Mouse (Mus musculus): Measurements from ENCODE around the gene Eml6. TPM values are rescaled to one million over a fixed set of nuclear protein-coding genes. Genes with fewer than 3 reads are reported as not detected.

Eml6 gene
- polyA plus RNA-seq, 1 experiment = not detected

DNA sequence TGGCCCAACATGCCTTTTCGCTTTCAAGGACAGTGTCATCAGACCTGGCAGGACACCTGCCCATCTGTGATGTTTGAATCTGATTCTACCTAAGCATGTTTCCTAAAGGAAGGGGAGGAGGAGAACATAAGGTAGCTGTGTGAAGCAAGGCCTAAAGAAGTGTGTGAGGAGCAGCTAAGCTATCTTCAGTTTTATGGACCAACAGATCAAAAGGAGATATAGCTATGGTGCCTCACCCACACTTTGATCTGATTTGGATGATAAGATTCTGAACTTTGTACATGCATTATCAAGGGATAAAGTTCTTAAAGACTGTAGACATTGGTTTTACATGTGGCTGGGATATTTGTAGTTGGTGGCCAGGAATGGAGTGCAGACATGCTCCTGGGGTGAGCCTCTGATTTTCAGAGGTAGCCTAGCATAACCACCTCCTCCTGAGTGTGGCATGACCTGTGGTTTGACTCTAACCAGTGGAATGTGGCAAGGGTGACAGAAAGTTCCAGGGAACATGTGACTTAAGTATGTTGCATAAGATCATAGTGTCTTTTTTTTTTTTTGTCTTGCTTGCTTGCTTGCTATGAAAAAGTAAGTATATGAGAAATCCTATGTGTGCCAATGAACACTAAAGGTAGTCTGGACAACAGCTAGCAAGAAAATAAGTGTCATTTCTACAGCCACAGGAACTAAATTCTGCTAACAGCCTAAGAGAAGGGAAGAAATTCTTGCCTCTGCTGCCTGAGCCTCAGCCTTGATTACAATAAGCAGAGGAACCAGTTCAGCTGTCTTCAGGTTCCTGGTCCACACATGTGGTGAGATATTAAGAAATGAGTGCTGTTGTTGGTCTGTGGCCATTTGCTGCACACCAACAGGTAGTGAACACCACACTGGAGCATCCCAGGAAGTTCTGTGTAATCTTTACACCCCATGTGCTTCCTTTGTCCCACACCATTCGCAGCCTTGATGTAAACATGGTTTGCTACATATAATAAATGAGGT lies 224.1 kb downstream of the Eml6 start:
- H3K27ac ChIP-seq (ENCODE audit: insufficient read depth, low read depth, low read length) = no peak overlapping the region
- no peaks in the 10 kb centered on the region for H3K4me1 ChIP-seq (ENCODE audit: control insufficient read depth, insufficient read depth, low read length)
- TF ChIP-seq POLR2A (IDR thresholded peaks at IDR 0.05; ENCODE audit: insufficient read depth, low read depth, low read length) (no peak), CTCF (IDR thresholded peaks at IDR 0.05; ENCODE audit: insufficient read depth, low read depth, low read length) (no peak)
- WGBS = 93% methylated on average over 2 of the region's 2 CpGs
- H3K4me3 ChIP-seq (ENCODE audit: insufficient read depth, low read depth, low read length) = no peak overlapping the region

GRCm38 (mm10) chr11:29799839-29800238 lies 226.0 kb downstream of the Eml6 start:
- H3K4me1 ChIP-seq (ENCODE audit: control insufficient read depth, insufficient read depth, low read length) = peaks cover 4% of the 10 kb centered on the region
- H3K4me3 ChIP-seq (ENCODE audit: insufficient read depth, low read depth, low read length) = no peak overlapping the region
- WGBS = 73% methylated on average over 1 of the region's 1 CpGs
- H3K27ac ChIP-seq (ENCODE audit: insufficient read depth, low read depth, low read length) = no peak overlapping the region
- TF ChIP-seq CTCF (IDR thresholded peaks at IDR 0.05; ENCODE audit: insufficient read depth, low read depth, low read length) (no peak), POLR2A (IDR thresholded peaks at IDR 0.05; ENCODE audit: insufficient read depth, low read depth, low read length) (no peak)

GRCm38 (mm10) chr11:29795106-29795505 lies 230.7 kb downstream of the Eml6 start:
- no peak for TF ChIP-seq POLR2A (IDR thresholded peaks at IDR 0.05; ENCODE audit: insufficient read depth, low read depth, low read length)
- no peak for TF ChIP-seq CTCF (IDR thresholded peaks at IDR 0.05; ENCODE audit: insufficient read depth, low read depth, low read length)
- 47% methylated on average over 6 of the region's 6 CpGs for WGBS
- H3K4me1 ChIP-seq (ENCODE audit: control insufficient read depth, insufficient read depth, low read length) = peaks cover 7% of the 10 kb centered on the region
- H3K4me3 ChIP-seq (ENCODE audit: insufficient read depth, low read depth, low read length) = no peak overlapping the region
- peak overlapping the region; percentile 25; the same call in 1 of the 2 replicates for H3K27ac ChIP-seq (ENCODE audit: insufficient read depth, low read depth, low read length)

- H3K4me1 ChIP-seq (ENCODE audit: control insufficient read depth, insufficient read depth, low read length) = peaks cover 7% of the 10 kb centered on the region
- TF ChIP-seq POLR2A (IDR thresholded peaks at IDR 0.05; ENCODE audit: insufficient read depth, low read depth, low read length) (no peak), CTCF (IDR thresholded peaks at IDR 0.05; ENCODE audit: insufficient read depth, low read depth, low read length) (no peak)
- H3K4me3 ChIP-seq (ENCODE audit: insufficient read depth, low read depth, low read length) = no peak overlapping the region
- WGBS = 27% methylated on average over 2 of the region's 2 CpGs
- H3K27ac ChIP-seq (ENCODE audit: insufficient read depth, low read depth, low read length) = peak overlapping the region; percentile 52
Observed at GRCm38 (mm10) chr11:29794475-29794874, 231.4 kb downstream of the Eml6 start.

DNA sequence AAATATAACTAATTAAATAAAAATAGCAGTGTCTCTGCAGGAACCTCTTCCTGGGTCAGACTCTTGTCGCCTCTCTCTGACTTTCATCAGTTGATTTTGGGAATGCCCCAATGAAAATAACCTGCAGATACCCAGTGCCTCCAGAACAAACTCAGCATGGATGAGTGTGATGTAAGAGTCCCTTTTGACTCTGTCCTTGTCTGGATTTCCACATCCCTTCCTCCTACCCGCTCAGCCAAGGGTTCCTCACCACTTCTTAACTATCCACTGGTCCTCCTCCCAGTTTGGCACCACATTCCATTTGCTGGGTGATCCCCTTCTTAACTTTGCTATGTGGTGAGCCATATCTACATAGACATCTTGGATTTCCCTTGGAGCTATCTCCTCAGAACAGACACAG lies 235.0 kb downstream of the Eml6 start:
- WGBS = 91% methylated on average over 2 of the region's 2 CpGs
- TF ChIP-seq POLR2A (IDR thresholded peaks at IDR 0.05; ENCODE audit: insufficient read depth, low read depth, low read length) (no peak), CTCF (IDR thresholded peaks at IDR 0.05; ENCODE audit: insufficient read depth, low read depth, low read length) (no peak)
- Histone ChIP-seq H3K27ac (ENCODE audit: insufficient read depth, low read depth, low read length) (no peak overlapping the region), H3K4me3 (ENCODE audit: insufficient read depth, low read depth, low read length) (no peak overlapping the region), H3K4me1 (ENCODE audit: control insufficient read depth, insufficient read depth, low read length) (peaks cover 15% of the 10 kb centered on the region)

DNA sequence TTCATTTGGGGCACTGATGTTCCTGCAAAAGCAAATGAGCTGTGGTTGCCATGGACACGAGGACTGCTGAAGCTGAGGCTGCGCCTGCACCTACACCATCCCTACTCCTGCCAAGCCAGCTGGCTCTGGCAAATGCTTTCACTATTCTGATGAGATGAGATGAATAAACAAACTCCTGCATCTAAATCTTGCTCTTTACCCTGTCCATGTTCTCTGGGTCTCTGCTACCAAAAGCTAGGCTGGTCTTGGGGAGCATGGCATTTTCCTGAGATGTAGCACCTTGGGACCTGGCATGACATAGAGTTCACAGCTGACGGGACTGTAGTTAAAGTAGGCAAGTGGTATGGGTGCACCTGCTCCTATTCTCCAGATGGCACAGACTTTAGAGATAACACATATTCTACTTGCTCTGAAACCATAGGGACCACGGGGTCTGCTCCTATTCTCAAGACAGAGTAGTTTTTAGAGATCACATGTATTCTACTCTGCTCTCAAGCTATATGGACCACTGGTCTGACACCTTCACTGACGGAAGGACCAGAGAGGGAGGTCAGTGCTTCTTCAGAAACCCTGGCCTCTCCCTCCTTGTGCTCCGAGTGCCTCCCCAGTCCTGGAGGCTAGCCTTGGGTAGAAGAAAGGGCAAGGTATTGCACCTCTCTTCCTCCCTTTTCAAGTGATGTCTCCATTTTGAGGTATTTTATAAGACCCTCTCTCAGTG lies 236.8 kb downstream of the Eml6 start:
- WGBS = 40% methylated on average over 6 of the region's 6 CpGs
- peak overlapping the region; percentile 98 for H3K27ac ChIP-seq (ENCODE audit: insufficient read depth, low read depth, low read length)

DNA sequence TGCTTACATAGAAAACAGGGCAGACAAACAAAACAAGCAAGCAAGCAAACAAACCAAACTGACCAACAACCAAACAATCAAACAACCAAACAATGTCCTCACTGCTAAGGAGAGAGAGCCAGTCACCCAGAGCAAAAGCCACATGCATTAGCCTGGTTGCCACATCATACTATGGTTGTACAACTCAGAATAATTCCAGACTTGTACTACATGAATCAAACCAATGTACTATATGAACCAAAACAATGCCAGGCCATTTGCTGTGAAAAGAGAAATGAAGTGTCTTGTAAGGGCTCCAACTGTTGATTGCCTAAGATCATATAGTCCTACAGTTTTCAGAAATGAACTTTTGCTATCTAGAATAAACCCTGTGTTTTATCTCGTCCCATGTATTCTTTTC lies 237.3 kb downstream of the Eml6 start:
- TF ChIP-seq POLR2A (IDR thresholded peaks at IDR 0.05; ENCODE audit: insufficient read depth, low read depth, low read length) (no peak), CTCF (IDR thresholded peaks at IDR 0.05; ENCODE audit: insufficient read depth, low read depth, low read length) (no peak)
- 20% methylated on average over 1 of the region's 1 CpGs for WGBS
- H3K4me3 ChIP-seq (ENCODE audit: insufficient read depth, low read depth, low read length) = no peak overlapping the region
- peaks cover 7% of the 10 kb centered on the region for H3K4me1 ChIP-seq (ENCODE audit: control insufficient read depth, insufficient read depth, low read length)
- H3K27ac ChIP-seq (ENCODE audit: insufficient read depth, low read depth, low read length) = peak overlapping the region; percentile 98

More for the DNA sequence above, 236.8 kb downstream of the Eml6 start:
- Histone ChIP-seq H3K4me3 (ENCODE audit: insufficient read depth, low read depth, low read length) (no peak overlapping the region), H3K4me1 (ENCODE audit: control insufficient read depth, insufficient read depth, low read length) (peaks cover 8% of the 10 kb centered on the region)
- no peak for TF ChIP-seq CTCF (IDR thresholded peaks at IDR 0.05; ENCODE audit: insufficient read depth, low read depth, low read length)
- TF ChIP-seq POLR2A (IDR thresholded peaks at IDR 0.05; ENCODE audit: insufficient read depth, low read depth, low read length) = no peak

DNA sequence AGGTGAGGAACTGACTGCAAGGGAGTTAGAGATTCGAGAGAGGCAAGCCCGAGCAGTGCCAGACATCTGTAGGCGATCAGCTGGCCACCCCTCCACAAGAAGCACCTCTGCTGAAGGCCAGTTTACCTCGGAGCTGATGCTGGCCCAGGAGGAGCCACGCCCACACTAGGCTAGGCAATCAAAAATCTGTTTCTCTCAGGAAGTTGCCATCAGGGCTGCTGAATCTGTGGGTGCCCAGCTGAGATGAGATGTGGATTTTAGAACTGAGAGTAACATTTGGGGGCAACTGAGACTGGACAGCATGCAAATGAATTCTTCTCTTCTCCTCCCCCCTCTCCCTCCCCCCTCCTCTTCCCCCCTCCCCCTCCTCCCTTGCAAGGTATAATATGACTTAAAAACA lies 238.4 kb downstream of the Eml6 start:
- Histone ChIP-seq H3K4me3 (ENCODE audit: insufficient read depth, low read depth, low read length) (no peak overlapping the region), H3K4me1 (ENCODE audit: control insufficient read depth, insufficient read depth, low read length) (peaks cover 9% of the 10 kb centered on the region), H3K27ac (ENCODE audit: insufficient read depth, low read depth, low read length) (peak overlapping the region; percentile 83)
- TF ChIP-seq POLR2A (IDR thresholded peaks at IDR 0.05; ENCODE audit: insufficient read depth, low read depth, low read length) = no peak
- TF ChIP-seq CTCF (IDR thresholded peaks at IDR 0.05; ENCODE audit: insufficient read depth, low read depth, low read length) = no peak
- 23% methylated on average over 5 of the region's 5 CpGs for WGBS
